Mouse (Mus musculus): Measurements from ENCODE around the gene Lefty2. TPM values are rescaled to one million over a fixed set of nuclear protein-coding genes. Genes with fewer than 3 reads are reported as not detected.
A peak's percentile ranks its signal among the peaks of the same experiment; 100 is the strongest.
"Not testable (repeated sequence)": the region's sequence is repeated elsewhere in the genome, so short reads cannot be mapped to it uniquely, and the experiment has no call there.

Lefty2 gene
- polyA plus RNA-seq, 1 experiment, result 124 TPM

DNA sequence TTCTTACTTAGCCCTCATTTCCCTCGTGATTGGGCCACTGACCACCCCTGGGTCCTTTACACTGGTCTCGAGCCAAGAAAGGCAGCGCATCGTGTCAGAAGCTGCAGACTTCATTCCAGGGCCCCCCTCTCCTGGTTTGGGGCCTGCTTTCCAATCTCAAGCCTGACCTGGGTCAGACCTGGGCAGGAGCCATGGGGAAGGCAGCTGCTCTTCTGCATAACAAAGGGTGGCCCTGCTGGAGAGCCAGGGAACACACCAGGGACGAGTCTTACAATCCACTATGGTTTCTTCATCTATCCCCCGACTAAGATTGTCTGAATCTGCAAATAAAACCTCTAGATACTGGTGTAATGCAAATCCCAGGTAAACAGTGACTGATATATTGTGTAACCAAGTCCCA is 40.8 kb downstream of the Lefty2 start:
- H3K27ac ChIP-seq (ENCODE audit: insufficient read depth, low read length), result peak overlapping the region; percentile 65
- H3K9me3 ChIP-seq (replicated peaks; ENCODE audit: control insufficient read depth, insufficient read depth, low read length, poor library complexity, severe bottlenecking), result no peaks in the 10 kb centered on the region
- H3K36me3 ChIP-seq (ENCODE audit: control insufficient read depth, insufficient read depth, low read length, poor library complexity, severe bottlenecking), result no peaks in the 10 kb centered on the region
- peak overlapping the region; percentile 17; the same call in 1 of the 2 replicates for H3K9ac ChIP-seq (ENCODE audit: low read depth, poor library complexity, severe bottlenecking)
- TF ChIP-seq CTCF (IDR thresholded peaks at IDR 0.05; ENCODE audit: low read depth, low read length), result no peak
- TF ChIP-seq EP300 (IDR thresholded peaks at IDR 0.05; ENCODE audit: insufficient read depth, low read depth, low read length), result peak; percentile 99
- no peak for TF ChIP-seq POLR2A (IDR thresholded peaks at IDR 0.05; ENCODE audit: insufficient read depth, low read length)
- H3K4me1 ChIP-seq (ENCODE audit: control insufficient read depth, insufficient read depth, low read length), result peaks cover 7% of the 10 kb centered on the region
- no peak overlapping the region for H3K4me3 ChIP-seq (ENCODE audit: low read depth, low read length)
- no peaks in the 10 kb centered on the region for H3K27me3 ChIP-seq (ENCODE audit: control insufficient read depth, insufficient read depth, low read length, poor library complexity, severe bottlenecking)

DNA sequence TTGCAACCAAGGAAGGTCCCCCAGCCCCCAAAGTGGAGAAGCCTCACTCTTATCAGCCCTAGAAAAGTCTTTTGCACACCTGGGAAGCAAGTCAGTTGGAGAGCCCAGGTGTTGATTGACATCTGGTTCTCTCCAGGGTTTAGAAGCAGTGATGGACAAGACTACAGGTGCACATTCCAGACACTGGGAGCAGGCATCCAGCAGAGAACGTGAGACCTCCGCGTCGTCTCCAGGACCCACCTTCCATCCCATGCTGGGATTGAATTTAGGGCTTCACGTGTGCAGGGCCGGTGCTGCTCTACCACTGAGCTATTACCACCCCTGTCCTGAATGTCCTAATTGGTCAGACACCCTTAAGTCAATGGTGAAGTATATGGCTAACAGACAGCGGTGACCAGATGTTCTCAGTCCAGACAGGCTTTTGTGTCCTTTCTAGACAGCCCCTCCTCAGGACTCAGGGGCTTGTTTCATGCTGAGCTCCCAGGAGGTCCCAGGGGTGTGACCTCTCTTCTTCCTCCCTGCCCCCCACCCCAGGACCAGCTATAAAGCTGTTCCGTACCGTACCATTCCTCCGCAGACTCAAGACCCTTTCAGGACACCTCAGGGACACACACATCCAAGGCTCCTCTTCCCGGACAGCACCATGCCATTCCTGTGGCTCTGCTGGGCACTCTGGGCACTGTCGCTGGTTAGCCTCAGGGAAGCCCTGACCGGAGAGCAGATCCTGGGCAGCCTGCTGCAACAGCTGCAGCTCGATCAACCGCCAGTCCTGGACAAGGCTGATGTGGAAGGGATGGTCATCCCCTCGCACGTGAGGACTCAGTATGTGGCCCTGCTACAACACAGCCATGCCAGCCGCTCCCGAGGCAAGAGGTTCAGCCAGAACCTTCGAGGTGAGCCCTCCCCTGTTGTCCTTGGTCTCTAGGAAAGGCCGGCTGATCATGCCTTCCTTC is 41.8 kb downstream of the Lefty2 start, which contains the start of gene Lefty1:
TSS of gene Lefty1 (plus strand) at position 556 of the 953 bp plus-strand sequence.
- Histone ChIP-seq H3K4me1 (ENCODE audit: control insufficient read depth, insufficient read depth, low read length) (peaks cover 7% of the 10 kb centered on the region), H3K9ac (ENCODE audit: low read depth, poor library complexity, severe bottlenecking) (peak within 1 kb of the TSS; percentile 33), H3K27ac (ENCODE audit: insufficient read depth, low read length) (peak within 1 kb of the TSS; percentile 54), H3K4me3 (ENCODE audit: low read depth, low read length) (peak within 1 kb of the TSS; percentile 63), H3K9me3 (replicated peaks; ENCODE audit: control insufficient read depth, insufficient read depth, low read length, poor library complexity, severe bottlenecking) (no peaks in the 10 kb centered on the region), H3K27me3 (ENCODE audit: control insufficient read depth, insufficient read depth, low read length, poor library complexity, severe bottlenecking) (no peaks in the 10 kb centered on the region), H3K36me3 (ENCODE audit: control insufficient read depth, insufficient read depth, low read length, poor library complexity, severe bottlenecking) (no peaks in the 10 kb centered on the region)
- TF ChIP-seq POLR2A (IDR thresholded peaks at IDR 0.05; ENCODE audit: insufficient read depth, low read length) (peak; percentile 30), CTCF (IDR thresholded peaks at IDR 0.05; ENCODE audit: low read depth, low read length) (no peak), EP300 (IDR thresholded peaks at IDR 0.05; ENCODE audit: insufficient read depth, low read depth, low read length) (peak; percentile 93)

DNA sequence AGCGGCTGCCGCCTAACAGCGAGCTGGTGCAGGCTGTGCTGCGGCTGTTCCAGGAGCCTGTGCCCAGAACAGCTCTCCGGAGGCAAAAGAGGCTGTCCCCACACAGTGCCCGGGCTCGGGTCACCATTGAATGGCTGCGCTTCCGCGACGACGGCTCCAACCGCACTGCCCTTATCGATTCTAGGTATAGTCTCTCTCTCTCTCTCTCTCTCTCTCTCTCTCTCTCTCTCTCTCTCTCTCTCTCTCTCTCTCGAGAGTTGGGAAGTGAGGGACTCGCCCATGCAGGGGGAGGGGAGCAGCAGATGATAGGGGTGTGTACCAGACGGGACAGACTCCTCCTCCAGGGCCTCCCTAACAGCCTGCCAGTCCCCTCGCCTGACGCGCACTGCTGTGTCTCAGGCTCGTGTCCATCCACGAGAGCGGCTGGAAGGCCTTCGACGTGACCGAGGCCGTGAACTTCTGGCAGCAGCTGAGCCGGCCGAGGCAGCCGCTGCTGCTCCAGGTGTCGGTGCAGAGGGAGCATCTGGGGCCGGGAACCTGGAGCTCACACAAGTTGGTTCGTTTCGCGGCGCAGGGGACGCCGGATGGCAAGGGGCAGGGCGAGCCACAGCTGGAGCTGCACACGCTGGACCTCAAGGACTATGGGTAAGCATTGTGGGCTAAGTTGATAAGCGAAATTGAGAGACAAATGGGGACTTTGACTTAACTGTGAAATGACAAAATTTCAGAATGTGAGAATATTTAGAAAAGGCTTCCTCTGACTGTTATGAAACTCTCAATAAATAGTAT is 43.9 kb downstream of the Lefty2 start:
- H3K4me1 ChIP-seq (ENCODE audit: control insufficient read depth, insufficient read depth, low read length); H3K27me3 ChIP-seq (ENCODE audit: control insufficient read depth, insufficient read depth, low read length, poor library complexity, severe bottlenecking); H3K9me3 ChIP-seq (replicated peaks; ENCODE audit: control insufficient read depth, insufficient read depth, low read length, poor library complexity, severe bottlenecking); H3K27ac ChIP-seq (ENCODE audit: insufficient read depth, low read length); H3K36me3 ChIP-seq (ENCODE audit: control insufficient read depth, insufficient read depth, low read length, poor library complexity, severe bottlenecking): not testable (repeated sequence)
- TF ChIP-seq EP300 (IDR thresholded peaks at IDR 0.05; ENCODE audit: insufficient read depth, low read depth, low read length), result 0 out of 2 replicates have a peak, but pooled peaks have one; percentile 3
- Histone ChIP-seq H3K4me3 (ENCODE audit: low read depth, low read length) (peak overlapping the region; percentile 63), H3K9ac (ENCODE audit: low read depth, poor library complexity, severe bottlenecking) (peak overlapping the region; percentile 33; the same call in 1 of the 2 replicates)

DNA sequence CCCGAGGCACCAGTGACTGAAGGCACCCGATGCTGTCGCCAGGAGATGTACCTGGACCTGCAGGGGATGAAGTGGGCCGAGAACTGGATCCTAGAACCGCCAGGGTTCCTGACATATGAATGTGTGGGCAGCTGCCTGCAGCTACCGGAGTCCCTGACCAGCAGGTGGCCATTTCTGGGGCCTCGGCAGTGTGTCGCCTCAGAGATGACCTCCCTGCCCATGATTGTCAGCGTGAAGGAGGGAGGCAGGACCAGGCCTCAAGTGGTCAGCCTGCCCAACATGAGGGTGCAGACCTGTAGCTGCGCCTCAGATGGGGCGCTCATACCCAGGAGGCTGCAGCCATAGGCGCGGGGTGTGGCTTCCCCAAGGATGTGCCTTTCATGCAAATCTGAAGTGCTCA is 44.7 kb downstream of the Lefty2 start:
- not testable (repeated sequence) for H3K9me3 ChIP-seq (replicated peaks; ENCODE audit: control insufficient read depth, insufficient read depth, low read length, poor library complexity, severe bottlenecking); H3K27me3 ChIP-seq (ENCODE audit: control insufficient read depth, insufficient read depth, low read length, poor library complexity, severe bottlenecking); H3K4me1 ChIP-seq (ENCODE audit: control insufficient read depth, insufficient read depth, low read length); H3K27ac ChIP-seq (ENCODE audit: insufficient read depth, low read length); H3K9ac ChIP-seq (ENCODE audit: low read depth, poor library complexity, severe bottlenecking); H3K36me3 ChIP-seq (ENCODE audit: control insufficient read depth, insufficient read depth, low read length, poor library complexity, severe bottlenecking)
- H3K4me3 ChIP-seq (ENCODE audit: low read depth, low read length), result peak overlapping the region; percentile 17; the same call in 1 of the 2 replicates

DNA sequence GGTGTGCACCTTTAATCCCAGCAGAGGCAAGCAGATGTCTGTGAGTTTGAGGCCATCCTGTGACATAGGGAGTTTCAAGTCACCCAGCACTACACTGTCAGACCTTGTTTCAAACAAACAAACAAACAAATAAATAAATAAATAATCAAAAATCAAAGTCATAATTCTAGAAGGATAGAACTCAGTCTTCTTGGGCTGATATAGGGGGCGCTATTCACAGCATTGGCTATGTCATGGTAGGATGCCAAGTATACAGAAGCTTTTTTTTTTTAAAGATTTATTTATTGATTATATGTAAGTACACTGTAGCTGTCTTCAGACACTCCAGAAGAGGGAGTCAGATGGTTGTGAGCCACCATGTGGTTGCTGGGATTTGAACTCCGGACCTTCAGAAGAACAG is 45.9 kb downstream of the Lefty2 start:
- not testable (repeated sequence) for H3K9ac ChIP-seq (ENCODE audit: low read depth, poor library complexity, severe bottlenecking); H3K4me1 ChIP-seq (ENCODE audit: control insufficient read depth, insufficient read depth, low read length); H3K36me3 ChIP-seq (ENCODE audit: control insufficient read depth, insufficient read depth, low read length, poor library complexity, severe bottlenecking); H3K27me3 ChIP-seq (ENCODE audit: control insufficient read depth, insufficient read depth, low read length, poor library complexity, severe bottlenecking); H3K27ac ChIP-seq (ENCODE audit: insufficient read depth, low read length); H3K4me3 ChIP-seq (ENCODE audit: low read depth, low read length); H3K9me3 ChIP-seq (replicated peaks; ENCODE audit: control insufficient read depth, insufficient read depth, low read length, poor library complexity, severe bottlenecking)

Measured in ES-Bruce4 (cell line).